Mouse (Mus musculus): ENCODE measurements around the gene B4galt5. TPM values are rescaled to one million over a fixed set of nuclear protein-coding genes. Genes with fewer than 3 reads are reported as not detected.

The B4galt5 gene
- polyA plus RNA-seq, 1 experiment from 2014 or later, result 20.4 TPM

- no peaks in the 10 kb centered on the region for H3K27me3 ChIP-seq (ENCODE audit: control insufficient read depth, insufficient read depth, low read length)
- H3K36me3 ChIP-seq (ENCODE audit: control insufficient read depth, insufficient read depth, low read length), result no peaks in the 10 kb centered on the region
- H3K4me3 ChIP-seq (replicated peaks; ENCODE audit: low read depth, low read length), result no peak overlapping the region
- no peak overlapping the region for H3K27ac ChIP-seq (replicated peaks; ENCODE audit: low read depth, low read length)
- whole genome bisulfite sequencing, result 73% methylated on average over 9 of the region's 9 CpGs
- ATAC-seq (ENCODE audit: low FRiP score, low TSS enrichment) (no peak), DNase-seq (no peak)
- no peak overlapping the region for H3K9ac ChIP-seq (replicated peaks; ENCODE audit: low read length)
- H3K4me2 ChIP-seq (ENCODE audit: low read length), result no peak overlapping the region
- H3K4me1 ChIP-seq (ENCODE audit: control insufficient read depth, insufficient read depth, low read length), result no peaks in the 10 kb centered on the region
- H3K9me3 ChIP-seq (ENCODE audit: control insufficient read depth, low read length), result no peaks in the 10 kb centered on the region
Measured at GRCm38 (mm10) chr2:167368328-167368727, 19.3 kb upstream of the B4galt5 start.

GRCm38 (mm10) chr2:167367777-167368281 lies 18.8 kb upstream of the B4galt5 start:
- Histone ChIP-seq H3K4me1 (ENCODE audit: control insufficient read depth, insufficient read depth, low read length) (no peaks in the 10 kb centered on the region), H3K4me2 (ENCODE audit: low read length) (no peak overlapping the region), H3K4me3 (replicated peaks; ENCODE audit: low read depth, low read length) (no peak overlapping the region), H3K36me3 (ENCODE audit: control insufficient read depth, insufficient read depth, low read length) (no peaks in the 10 kb centered on the region), H3K9ac (replicated peaks; ENCODE audit: low read length) (no peak overlapping the region), H3K27me3 (ENCODE audit: control insufficient read depth, insufficient read depth, low read length) (no peaks in the 10 kb centered on the region), H3K27ac (replicated peaks; ENCODE audit: low read depth, low read length) (no peak overlapping the region), H3K9me3 (ENCODE audit: control insufficient read depth, low read length) (no peaks in the 10 kb centered on the region)
- WGBS, result 65% methylated on average over 20 of the region's 20 CpGs
- DNase-seq, result no peak
- no peak for ATAC-seq (ENCODE audit: low FRiP score, low TSS enrichment)

- ATAC-seq (ENCODE audit: low FRiP score, low TSS enrichment) (no peak), DNase-seq (no peak)
- no peaks in the 10 kb centered on the region for H3K36me3 ChIP-seq (ENCODE audit: control insufficient read depth, insufficient read depth, low read length)
- no peak overlapping the region for H3K9ac ChIP-seq (replicated peaks; ENCODE audit: low read length)
- H3K27me3 ChIP-seq (ENCODE audit: control insufficient read depth, insufficient read depth, low read length), result no peaks in the 10 kb centered on the region
- H3K4me1 ChIP-seq (ENCODE audit: control insufficient read depth, insufficient read depth, low read length), result no peaks in the 10 kb centered on the region
- no peak overlapping the region for H3K27ac ChIP-seq (replicated peaks; ENCODE audit: low read depth, low read length)
- H3K4me2 ChIP-seq (ENCODE audit: low read length), result no peak overlapping the region
- WGBS, result 62% methylated on average over 7 of the region's 7 CpGs
- H3K9me3 ChIP-seq (ENCODE audit: control insufficient read depth, low read length), result no peaks in the 10 kb centered on the region
- no peak overlapping the region for H3K4me3 ChIP-seq (replicated peaks; ENCODE audit: low read depth, low read length)
Measured at GRCm38 (mm10) chr2:167367325-167367724, 18.3 kb upstream of the B4galt5 start.

- Histone ChIP-seq H3K27me3 (ENCODE audit: control insufficient read depth, insufficient read depth, low read length) (no peaks in the 10 kb centered on the region), H3K4me3 (replicated peaks; ENCODE audit: low read depth, low read length) (no peak overlapping the region), H3K4me2 (ENCODE audit: low read length) (no peak overlapping the region), H3K4me1 (ENCODE audit: control insufficient read depth, insufficient read depth, low read length) (no peaks in the 10 kb centered on the region), H3K27ac (replicated peaks; ENCODE audit: low read depth, low read length) (no peak overlapping the region), H3K36me3 (ENCODE audit: control insufficient read depth, insufficient read depth, low read length) (no peaks in the 10 kb centered on the region), H3K9ac (replicated peaks; ENCODE audit: low read length) (no peak overlapping the region), H3K9me3 (ENCODE audit: control insufficient read depth, low read length) (no peaks in the 10 kb centered on the region)
- DNase-seq (no peak), ATAC-seq (ENCODE audit: low FRiP score, low TSS enrichment) (no peak)
- 100% methylated on average over 2 of the region's 2 CpGs for WGBS
Measured at GRCm38 (mm10) chr2:167365063-167365462, 16.1 kb upstream of the B4galt5 start.

GRCm38 (mm10) chr2:167363272-167364045 lies 14.5 kb upstream of the B4galt5 start:
- DNase-seq, result no peak
- Histone ChIP-seq H3K4me3 (replicated peaks; ENCODE audit: low read depth, low read length) (no peak overlapping the region), H3K27ac (replicated peaks; ENCODE audit: low read depth, low read length) (no peak overlapping the region), H3K27me3 (ENCODE audit: control insufficient read depth, insufficient read depth, low read length) (no peaks in the 10 kb centered on the region), H3K9ac (replicated peaks; ENCODE audit: low read length) (no peak overlapping the region), H3K9me3 (ENCODE audit: control insufficient read depth, low read length) (no peaks in the 10 kb centered on the region), H3K36me3 (ENCODE audit: control insufficient read depth, insufficient read depth, low read length) (no peaks in the 10 kb centered on the region), H3K4me2 (ENCODE audit: low read length) (no peak overlapping the region), H3K4me1 (ENCODE audit: control insufficient read depth, insufficient read depth, low read length) (no peaks in the 10 kb centered on the region)
- ATAC-seq (ENCODE audit: low FRiP score, low TSS enrichment), result no peak
- 69% methylated on average over 9 of the region's 9 CpGs for WGBS

- H3K36me3 ChIP-seq (ENCODE audit: control insufficient read depth, insufficient read depth, low read length), result no peaks in the 10 kb centered on the region
- WGBS, result 91% methylated on average over 2 of the region's 2 CpGs
Measured at GRCm38 (mm10) chr2:167358499-167358898, 9.5 kb upstream of the B4galt5 start.

GRCm38 (mm10) chr2:167356885-167357284 lies 7.9 kb upstream of the B4galt5 start:
- Histone ChIP-seq H3K36me3 (ENCODE audit: control insufficient read depth, insufficient read depth, low read length) (no peaks in the 10 kb centered on the region), H3K27ac (replicated peaks; ENCODE audit: low read depth, low read length) (no peak overlapping the region), H3K27me3 (ENCODE audit: control insufficient read depth, insufficient read depth, low read length) (no peaks in the 10 kb centered on the region), H3K4me1 (ENCODE audit: control insufficient read depth, insufficient read depth, low read length) (no peaks in the 10 kb centered on the region), H3K9me3 (ENCODE audit: control insufficient read depth, low read length) (no peaks in the 10 kb centered on the region), H3K9ac (replicated peaks; ENCODE audit: low read length) (no peak overlapping the region), H3K4me2 (ENCODE audit: low read length) (no peak overlapping the region), H3K4me3 (replicated peaks; ENCODE audit: low read depth, low read length) (no peak overlapping the region)
- no peak for DNase-seq
- ATAC-seq (ENCODE audit: low FRiP score, low TSS enrichment), result no peak

More at GRCm38 (mm10) chr2:167358499-167358898, 9.5 kb upstream of the B4galt5 start:
- Histone ChIP-seq H3K4me3 (replicated peaks; ENCODE audit: low read depth, low read length) (no peak overlapping the region), H3K9ac (replicated peaks; ENCODE audit: low read length) (no peak overlapping the region), H3K9me3 (ENCODE audit: control insufficient read depth, low read length) (no peaks in the 10 kb centered on the region), H3K27me3 (ENCODE audit: control insufficient read depth, insufficient read depth, low read length) (no peaks in the 10 kb centered on the region), H3K27ac (replicated peaks; ENCODE audit: low read depth, low read length) (no peak overlapping the region), H3K4me1 (ENCODE audit: control insufficient read depth, insufficient read depth, low read length) (no peaks in the 10 kb centered on the region), H3K4me2 (ENCODE audit: low read length) (no peak overlapping the region)
- ATAC-seq (ENCODE audit: low FRiP score, low TSS enrichment) (no peak), DNase-seq (no peak)

GRCm38 (mm10) chr2:167354611-167355165 lies 5.7 kb upstream of the B4galt5 start:
- no peak overlapping the region for H3K4me2 ChIP-seq (ENCODE audit: low read length)
- H3K4me3 ChIP-seq (replicated peaks; ENCODE audit: low read depth, low read length), result no peak overlapping the region
- H3K27me3 ChIP-seq (ENCODE audit: control insufficient read depth, insufficient read depth, low read length), result no peaks in the 10 kb centered on the region
- no peak overlapping the region for H3K27ac ChIP-seq (replicated peaks; ENCODE audit: low read depth, low read length)
- H3K9ac ChIP-seq (replicated peaks; ENCODE audit: low read length), result no peak overlapping the region
- H3K36me3 ChIP-seq (ENCODE audit: control insufficient read depth, insufficient read depth, low read length), result no peaks in the 10 kb centered on the region
- no peaks in the 10 kb centered on the region for H3K4me1 ChIP-seq (ENCODE audit: control insufficient read depth, insufficient read depth, low read length)
- 74% methylated on average over 9 of the region's 9 CpGs for WGBS
- DNase-seq (no peak), ATAC-seq (ENCODE audit: low FRiP score, low TSS enrichment) (no peak)
- no peaks in the 10 kb centered on the region for H3K9me3 ChIP-seq (ENCODE audit: control insufficient read depth, low read length)

GRCm38 (mm10) chr2:167354046-167354445 lies 5.1 kb upstream of the B4galt5 start:
- no peaks in the 10 kb centered on the region for H3K27me3 ChIP-seq (ENCODE audit: control insufficient read depth, insufficient read depth, low read length)
- no peak overlapping the region for H3K27ac ChIP-seq (replicated peaks; ENCODE audit: low read depth, low read length)
- 80% methylated on average over 8 of the region's 8 CpGs for WGBS
- no peak overlapping the region for H3K4me3 ChIP-seq (replicated peaks; ENCODE audit: low read depth, low read length)
- H3K9ac ChIP-seq (replicated peaks; ENCODE audit: low read length), result no peak overlapping the region
- ATAC-seq (ENCODE audit: low FRiP score, low TSS enrichment) (no peak), DNase-seq (no peak)
- H3K9me3 ChIP-seq (ENCODE audit: control insufficient read depth, low read length), result no peaks in the 10 kb centered on the region
- H3K36me3 ChIP-seq (ENCODE audit: control insufficient read depth, insufficient read depth, low read length), result no peaks in the 10 kb centered on the region
- no peaks in the 10 kb centered on the region for H3K4me1 ChIP-seq (ENCODE audit: control insufficient read depth, insufficient read depth, low read length)
- H3K4me2 ChIP-seq (ENCODE audit: low read length), result no peak overlapping the region

All from midbrain, embryonic 14.5 days (tissue).